Mouse (Mus musculus) T-cell, adult 2 months (primary cell): ENCODE results near the gene Psmb7.

Experiments used
- DNase-seq: peaks from one replicate; pipeline ENCODE4 v3.0.0; 2022; ENCODE audit warnings: low spot score

The Psmb7 gene

DNA sequence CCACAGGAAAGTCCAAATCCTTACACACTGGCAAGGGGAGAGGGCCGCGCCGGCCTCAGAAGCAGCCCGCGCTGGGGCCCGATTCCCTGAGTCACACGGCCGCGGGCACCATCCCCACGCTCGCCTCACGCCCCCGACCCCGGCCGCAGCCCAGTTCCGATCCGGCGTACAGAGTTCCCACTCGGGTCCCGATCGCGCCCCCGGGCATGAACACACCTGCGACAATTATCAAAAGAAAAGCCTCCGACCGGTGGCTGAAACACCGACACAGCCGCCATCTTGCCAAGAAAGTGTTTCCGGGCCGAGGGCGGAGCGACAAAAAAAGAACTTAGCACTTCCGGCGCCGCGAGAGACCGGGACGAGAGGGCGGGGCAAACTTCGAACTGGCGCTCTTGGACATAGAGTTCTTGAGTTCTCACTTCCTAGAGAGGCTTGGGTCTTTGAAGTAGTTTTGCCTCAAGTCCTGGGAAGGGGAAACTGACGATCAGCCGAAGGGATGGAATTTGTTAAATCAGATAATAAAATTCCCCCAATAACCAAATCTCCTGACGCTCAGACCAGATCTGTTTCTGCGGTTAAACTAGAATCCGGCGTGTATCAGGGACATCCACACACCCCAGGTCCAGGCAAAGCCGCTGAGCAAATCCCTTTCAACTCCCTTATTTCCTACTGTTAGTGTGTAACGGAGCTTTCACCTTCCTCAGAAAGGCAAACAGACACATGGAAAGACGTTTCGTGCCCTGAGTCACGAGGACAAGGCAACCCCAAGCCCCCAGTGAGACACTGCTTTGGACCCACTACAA lies at the start of gene Psmb7:
Psmb7 (minus strand) TSS at position 463 of the 803 bp plus-strand sequence.
- DNase-seq = peak; percentile 87

DNA sequence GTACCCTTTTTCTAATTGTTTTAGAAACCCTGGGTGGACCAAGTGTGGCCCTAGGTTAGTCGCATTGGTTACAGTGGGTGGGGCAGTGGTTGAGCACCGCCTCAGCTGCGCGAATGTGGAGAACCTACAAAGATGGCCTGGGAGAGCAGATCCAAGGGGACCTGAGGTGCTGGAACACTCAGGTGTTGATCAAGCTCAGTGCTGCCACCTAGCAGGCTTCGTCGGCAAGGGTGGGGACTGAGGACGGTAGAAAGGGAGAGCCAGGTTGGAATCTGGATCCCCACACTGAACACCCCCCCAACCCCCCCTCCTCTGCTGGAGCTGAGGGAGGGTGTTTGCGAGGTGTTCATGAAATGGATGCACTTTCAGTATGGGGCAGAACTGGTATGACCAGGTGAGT lies 47.7 kb upstream of the Psmb7 start:
- DNase-seq = no peak

DNA sequence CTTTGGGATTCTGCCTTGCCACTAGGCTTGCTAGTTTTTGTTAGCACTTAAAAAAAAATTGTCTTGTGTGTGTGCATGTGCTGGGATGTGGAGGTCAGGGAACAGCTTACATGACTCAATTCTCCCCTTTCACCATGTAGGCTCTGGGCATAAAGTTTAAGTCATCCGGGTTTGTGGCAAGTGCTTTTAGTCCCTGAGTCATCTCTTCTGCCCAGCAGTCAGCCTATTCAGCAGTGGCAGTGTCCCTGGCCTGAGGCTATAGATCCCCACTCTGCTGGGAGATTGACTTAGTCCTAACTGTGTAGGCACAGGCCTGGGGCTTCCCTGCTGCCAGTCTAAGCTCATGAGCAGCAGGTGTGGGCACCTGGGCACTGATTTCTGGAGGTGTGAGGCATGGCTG lies 46.0 kb upstream of the Psmb7 start:
- no peak for DNase-seq

DNA sequence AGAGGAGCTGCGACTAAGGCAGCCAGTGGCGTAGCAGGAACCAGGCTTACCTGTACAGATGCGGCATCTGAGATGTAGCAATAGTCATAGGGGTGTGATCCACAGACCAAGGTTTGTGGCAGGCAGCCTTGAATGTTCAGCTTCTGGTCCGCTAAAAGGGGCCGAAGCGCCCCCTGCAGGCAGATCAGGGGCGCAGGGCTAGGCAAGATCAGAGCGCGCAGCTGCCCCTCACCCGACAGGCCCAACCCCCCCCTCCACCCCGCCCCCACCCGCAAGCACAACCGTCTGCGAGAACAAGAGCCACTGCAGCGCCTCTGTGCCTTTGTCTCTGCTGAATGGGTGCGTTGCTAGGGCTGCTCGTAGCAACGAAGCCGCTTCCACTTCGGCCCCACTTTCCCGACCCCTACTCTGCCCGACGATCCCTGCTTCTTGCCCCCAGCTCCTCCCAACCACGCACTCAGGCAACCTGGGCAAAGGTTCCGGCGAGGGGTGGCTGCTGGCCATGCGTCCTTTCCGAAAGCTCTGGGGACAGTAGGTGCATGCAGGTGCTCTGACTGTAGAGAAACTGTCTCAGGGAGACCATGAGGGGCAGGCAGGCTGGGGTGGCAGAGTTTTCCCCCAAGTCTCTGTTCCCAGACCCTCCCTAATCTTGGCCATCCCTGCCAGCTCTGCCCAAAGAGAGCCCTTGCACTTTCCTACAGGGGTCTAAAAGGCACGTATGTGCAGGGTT lies 45.1 kb upstream of the Psmb7 start:
- DNase-seq = no peak

DNA sequence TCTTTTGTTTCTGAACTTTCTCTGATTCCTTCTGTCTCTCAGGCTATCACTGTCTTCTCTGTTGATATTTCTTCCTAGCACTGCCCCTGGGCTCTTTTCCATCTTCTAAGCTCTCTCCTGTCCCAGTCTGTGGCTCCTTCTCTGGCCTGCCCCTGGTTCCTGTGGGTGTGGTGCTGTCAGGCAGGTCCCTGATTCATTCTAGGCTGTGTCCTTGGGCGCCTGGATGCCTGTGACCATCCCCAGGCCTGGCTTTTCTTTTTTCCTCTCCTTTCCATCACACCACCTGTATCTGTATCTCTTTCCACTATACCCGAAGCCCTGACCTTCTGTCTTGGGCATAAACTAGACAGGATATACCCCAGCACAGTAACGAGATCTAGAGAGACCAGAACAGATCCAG lies 41.9 kb upstream of the Psmb7 start:
- no peak for DNase-seq

DNA sequence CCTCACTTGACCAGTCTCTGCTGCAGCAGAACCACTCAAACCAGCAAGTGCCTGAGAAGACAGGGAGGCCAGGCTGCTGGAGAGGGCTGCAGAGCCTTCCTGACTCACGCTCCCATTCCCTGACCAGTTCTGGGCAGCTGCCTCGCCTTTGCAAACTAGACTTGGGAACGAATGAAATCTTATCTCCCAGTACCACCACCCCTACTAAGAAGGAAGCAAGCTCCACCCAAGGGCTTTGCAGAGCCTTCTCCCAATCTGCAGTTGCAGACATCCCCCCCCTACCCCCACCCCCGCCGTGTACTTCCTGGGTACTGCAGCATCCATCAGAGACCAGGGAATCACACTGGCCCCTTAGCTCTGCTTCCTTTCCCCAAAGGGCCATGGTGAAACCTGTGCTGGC lies 39.2 kb upstream of the Psmb7 start:
- no peak for DNase-seq

DNA sequence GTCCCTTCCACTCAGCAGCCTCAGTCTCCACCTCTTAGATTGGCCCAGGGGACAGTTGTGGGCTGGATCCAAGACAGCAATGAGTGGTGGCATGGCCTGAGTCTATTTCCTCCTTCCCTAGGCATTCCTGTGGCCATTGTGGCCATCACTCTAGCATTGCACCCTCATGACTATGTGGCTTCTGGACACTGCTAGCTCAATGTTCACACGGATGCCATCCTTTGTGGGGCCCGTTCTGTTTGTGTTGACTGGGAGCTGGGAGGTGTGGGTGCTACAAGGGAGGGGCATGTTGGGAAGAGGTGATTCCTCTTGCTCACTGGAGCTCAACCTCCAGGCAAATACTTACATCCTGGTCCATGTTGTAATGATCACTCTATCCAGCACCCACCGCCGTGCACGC lies 38.3 kb upstream of the Psmb7 start:
- DNase-seq = no peak

DNA sequence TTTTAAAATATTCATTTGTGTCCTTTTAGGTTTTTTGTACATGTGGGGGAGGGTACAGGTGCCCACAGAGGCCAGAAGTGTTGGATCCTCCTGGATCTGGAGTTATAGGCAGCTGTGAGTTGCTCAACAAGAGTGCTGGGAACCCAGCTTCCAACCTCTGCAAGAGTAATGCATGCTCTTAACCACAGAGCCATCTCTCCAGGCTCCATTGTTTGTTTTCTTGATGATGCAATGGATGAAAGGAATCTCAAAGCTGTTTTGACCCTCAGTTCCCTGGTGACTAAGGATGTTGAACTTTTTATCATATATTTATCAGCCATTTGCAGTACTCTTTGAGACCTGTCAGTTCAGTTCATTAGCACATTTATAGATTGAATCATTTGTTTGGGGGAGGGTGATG lies 35.1 kb upstream of the Psmb7 start:
- DNase-seq = no peak

DNA sequence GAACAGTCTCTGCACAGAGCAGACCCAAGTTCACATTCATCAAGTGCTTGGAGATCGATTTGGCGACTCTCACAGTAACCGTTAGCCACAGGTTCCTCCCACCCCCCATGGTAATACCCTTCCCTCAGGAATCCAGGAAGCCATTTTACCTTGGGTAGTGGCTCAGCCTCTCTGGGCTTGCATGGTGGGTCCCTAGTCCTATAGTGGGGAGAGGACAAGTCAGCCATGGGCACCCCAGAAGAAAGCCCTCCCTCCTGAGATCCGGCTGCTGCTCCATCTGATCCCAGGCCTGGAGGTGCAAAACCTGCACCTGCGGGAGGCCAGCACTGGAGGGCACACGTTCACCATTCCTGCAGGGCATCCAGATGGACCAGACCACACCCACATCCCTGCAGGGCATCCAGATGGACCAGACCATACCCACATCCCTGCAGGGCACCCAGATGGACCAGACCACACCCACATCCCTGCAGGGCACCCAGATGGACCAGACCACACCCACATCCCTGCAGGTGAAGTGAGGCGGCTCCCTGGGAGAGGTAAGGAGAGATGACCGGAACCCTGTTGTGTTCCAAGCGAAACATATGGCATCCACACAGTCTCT lies 31.6 kb upstream of the Psmb7 start:
- DNase-seq = no peak

DNA sequence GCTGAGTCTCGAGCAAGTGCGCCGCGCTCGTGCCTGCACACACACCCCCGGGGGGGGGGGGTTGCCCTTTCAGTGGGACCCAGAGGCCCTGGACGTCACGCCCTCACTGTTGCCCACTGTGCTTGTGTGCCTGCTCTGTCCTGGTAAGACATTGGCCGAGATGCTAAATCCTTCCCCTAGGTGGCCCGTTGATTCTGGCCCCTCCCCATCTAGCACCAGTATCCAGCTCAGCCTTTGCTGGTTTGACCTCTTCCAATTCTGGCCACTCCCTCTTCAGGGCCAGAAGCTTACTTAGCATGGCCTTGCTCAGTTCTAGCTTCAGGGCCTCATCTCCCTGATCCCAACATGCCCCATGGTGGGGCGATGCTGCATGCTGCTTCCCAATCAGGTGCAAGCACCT lies 28.6 kb upstream of the Psmb7 start:
- no peak for DNase-seq

DNA sequence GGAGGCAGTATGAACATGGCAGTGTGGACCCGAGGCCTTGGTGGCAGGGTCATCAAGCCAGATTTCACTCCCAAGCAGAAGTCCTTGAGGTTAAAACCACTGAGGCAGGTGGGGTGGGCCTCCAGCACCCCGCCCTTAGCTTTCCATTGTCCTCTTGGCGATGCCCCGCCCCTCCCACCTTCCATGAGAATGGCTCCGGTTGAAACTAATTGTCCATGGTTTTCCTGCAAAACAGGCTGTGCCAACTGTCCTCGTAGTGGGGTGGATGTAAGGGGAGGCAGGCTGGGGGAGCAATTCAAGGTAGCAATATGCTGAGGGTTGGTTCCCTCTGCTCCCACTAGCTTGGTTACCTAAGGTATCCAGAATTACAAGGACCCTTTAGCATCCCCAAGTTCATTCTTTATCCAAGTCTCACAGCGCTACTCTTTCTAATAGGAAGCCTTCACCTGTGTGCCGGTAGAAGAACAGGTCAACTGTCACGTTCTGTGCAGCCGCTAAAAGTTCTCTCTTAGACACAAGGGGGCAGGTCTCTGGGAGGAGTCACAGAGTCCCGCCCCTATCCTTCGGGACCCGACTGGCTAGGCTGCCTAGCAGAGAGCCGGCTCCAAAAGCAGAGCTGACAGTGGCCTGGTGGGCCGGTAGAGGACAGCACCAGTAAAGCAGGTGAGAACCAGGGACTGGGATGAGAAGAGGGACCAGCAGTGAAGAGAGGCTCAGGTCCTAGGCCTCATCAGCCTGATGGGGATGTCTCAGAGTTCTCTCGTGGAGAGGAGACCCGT lies 25.1 kb upstream of the Psmb7 start:
- DNase-seq = no peak

DNA sequence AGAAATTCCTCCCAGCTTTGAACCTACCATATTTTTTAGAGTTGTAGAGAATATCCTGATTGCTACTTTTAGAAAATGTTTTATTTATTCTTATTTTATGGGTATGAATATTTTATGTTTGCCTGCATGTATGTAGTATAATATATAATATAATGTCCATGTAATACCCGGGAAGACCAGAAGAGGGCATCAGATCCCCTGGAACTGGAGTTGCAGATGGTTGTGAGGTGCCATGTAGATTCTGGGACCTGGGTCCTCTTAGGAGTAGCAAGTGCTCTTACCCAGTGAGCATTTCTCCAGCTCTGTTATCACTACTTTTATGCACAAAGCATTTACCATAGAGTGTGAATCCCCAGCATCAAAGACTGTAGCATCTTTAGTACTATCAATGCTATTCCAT lies 17.5 kb upstream of the Psmb7 start:
- no peak for DNase-seq

DNA sequence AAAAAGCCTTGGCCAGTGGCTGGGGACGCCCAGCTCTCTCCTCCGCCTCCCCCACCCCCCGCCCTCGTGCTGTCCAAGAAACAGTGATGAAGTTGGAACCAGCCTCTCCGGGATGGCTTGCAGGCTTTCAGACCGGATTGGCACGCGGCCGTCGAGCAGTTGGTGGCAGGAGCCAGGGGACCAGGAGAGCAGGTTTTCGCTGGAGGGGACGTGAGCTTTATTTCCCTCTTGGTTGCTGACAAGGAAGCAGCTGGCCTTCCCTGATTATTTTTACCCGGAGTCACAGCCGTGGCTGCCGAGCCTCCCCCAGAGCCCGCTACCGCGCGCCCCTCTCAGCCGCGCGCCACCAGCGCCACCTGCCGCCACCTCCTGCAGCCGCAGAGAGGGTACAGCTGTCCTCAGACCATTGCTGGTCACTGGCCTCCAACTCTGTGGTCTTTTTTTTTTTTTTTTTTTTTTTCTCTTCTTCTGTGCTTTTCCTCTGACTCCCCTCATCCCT lies 14.5 kb upstream of the Psmb7 start:
- DNase-seq = peak; percentile 15

DNA sequence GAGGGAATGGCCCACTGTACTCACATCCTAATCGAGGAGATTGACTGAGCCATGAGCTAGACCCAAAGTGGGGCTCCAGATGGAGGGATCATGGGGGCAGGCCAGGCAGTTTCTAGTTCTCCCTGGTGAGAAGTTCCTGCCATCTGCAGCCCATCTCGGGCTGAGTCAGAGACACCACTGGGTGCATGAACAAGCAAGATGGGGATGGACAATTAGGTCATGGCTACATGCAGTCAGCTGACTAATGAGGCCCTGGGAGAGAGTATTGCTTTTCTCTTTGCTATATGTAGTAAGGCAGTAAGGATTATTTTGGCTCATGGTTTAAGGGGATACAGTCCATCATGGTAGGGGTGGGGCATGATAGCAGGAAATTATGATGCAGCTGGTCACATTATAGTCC lies 9.8 kb upstream of the Psmb7 start:
- DNase-seq = no peak

DNA sequence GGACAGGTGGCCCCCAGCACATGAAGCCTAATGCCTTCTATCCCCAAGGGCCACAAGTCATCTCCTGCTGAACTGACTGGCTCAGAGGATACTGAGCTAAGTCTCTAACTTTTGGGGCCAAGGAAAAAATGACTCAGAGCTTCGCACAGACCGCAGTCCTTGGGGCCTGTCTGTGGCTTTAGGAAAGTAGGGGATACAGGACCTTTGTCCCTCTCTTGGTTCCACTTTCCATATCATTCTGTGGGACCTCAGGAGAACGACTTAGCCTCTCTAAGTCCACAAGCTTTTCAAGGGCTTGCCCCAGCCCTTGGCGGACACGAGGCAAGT lies 9.4 kb upstream of the Psmb7 start:
- DNase-seq = no peak

DNA sequence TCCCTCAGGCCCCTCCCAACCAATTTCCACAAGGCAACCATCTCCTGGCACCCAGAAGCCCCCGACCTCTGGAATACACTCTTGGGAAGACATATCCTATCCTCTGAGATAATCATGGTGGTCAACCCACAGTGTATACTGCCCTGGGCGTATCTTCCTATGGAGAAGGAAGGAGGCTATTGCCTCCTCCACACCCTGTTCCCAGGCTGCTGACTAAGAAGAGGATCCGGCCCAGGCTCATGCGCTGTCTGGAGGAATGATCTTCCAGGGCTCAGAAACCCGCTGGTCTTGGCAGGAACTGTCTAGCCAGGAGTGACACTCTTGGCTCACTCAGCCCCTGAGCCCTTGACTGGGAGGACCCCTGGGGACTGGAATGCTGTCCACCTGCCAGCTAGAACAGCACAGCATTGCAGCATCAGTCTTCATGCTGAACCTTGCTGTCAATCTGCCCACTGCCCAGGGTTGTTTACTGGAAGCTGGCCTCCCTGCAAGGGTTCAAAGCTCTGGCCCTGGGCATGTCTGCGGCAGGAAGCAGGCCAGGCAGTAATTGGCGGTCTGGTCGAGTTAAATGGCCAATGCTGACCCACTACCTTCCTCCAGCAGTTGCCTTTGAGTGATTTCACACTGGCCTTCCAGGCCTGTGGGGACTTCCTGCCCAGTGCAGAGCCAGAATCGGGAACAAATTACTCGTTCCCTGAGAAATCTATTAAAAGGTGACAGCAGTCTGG lies 8.8 kb upstream of the Psmb7 start:
- no peak for DNase-seq

DNA sequence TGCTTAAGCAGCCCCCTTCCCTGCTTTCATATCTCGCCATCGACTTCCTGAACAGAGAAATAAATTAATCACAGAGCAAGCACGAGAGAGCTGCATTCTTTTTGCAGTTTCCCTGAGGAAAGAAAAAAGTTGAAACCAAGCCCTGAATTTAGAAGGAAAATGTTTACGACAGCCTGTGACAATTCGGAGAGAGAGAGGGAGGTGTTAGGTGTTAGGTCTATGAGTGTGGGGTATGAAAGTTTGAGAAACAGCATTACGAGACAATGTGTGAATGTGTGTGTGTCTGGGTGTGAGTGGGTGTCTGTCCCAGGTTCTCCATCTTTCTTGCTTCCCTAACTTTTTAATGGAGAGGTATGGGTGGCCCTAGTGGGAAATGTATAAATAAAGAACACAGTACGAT lies 8.2 kb upstream of the Psmb7 start:
- no peak for DNase-seq

DNA sequence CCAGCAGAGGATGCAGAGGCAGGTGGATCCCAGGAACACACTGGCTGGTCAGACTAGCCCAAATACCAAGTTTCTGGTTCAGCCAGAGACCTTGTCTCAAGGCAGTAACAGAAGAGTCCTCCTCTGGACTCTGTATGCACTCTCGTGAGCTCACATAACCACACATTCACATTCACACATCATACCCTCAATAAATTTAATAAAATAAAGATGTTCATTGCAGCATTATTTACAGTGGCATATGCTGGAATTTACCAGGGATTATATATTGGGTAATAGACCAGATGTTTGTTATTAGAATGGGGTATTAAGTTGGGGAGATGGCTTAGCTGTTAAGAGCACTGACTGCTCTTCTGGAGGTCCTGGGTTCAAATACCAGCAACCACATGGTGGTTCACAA lies 6.5 kb upstream of the Psmb7 start:
- DNase-seq = no peak

DNA sequence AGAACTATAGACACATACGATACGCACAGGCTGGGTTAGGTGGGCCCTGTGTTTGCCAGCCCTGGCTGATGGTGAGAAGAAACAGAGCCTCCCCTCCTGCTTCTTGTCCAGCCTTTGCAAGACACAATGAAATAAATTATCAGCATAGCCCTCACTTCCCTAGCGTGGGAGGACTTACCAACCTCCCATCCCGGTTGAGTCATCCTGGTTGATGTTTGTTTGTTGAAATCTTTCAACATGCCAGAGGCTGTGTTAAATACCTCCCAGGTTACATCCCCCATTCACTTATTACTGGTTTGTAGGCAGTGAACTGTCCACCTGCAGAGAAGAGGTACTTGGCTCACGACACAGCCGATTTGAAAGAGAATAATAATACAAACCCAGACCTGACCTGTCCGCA lies 3.8 kb upstream of the Psmb7 start:
- DNase-seq = no peak

DNA sequence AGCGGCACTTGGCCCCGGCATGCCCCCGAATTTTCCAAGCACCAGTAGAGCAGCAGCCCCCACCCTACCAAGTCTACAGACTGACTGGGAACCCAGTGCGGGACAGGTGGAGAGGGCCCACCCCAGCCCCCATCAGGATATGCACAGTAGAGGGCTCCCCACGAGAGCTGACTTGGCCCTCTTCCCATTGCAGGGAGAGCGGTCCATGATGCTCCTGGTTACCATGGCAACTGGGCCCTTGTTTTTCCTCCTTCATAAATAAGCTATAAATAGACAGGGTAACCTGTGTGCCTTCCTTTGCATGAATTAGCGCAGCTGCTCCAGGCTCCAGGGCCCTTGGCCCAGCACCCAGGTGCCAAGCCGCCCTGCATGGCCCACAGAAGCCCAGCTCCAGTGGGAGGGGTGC lies 3.3 kb upstream of the Psmb7 start:
- no peak for DNase-seq

DNA sequence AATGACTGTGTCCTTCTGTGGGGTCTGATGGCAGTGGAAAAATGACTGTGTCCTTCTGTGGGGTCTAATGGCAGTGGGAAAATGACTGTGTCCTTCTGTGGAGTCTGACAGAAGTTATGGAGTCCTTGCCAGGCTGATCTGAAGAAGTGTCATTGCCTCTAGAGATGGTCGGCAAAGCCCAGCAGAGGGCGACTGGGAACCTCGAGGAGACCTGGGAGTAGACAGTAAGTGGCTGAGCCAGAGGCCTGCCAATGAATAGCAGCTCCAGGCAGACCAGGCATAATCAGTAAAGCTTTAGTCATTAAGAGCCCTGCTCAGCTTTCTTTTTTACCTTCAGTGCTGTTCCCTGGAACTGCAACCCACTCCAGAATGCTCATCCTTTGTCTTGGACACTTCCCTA lies 2.0 kb upstream of the Psmb7 start:
- peak; percentile 36 for DNase-seq

DNA sequence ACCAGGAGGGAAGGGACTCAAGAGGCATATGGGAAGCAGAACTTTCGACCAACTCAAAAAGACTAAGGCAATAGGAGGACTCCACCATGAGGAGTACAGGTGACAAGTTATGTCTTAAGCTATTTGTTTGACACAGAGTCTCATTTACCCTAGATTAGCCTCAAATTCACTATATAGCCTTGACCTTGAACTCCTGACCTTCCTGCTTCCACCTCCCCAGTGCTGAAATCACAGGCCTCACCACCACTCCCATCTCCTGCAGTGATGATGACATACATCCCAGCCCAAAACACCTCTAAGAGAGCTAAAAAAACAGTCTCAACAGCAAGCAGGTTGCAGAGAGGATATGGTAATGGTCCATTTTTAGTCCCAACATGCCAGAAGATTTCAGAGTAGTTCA lies 2.1 kb downstream of the Psmb7 start:
- DNase-seq = no peak
